Mouse (Mus musculus): ENCODE results near the gene Cdipt. TPM values are rescaled to one million over a fixed set of nuclear protein-coding genes. Genes with fewer than 3 reads are reported as not detected.

The Cdipt gene
- polyA plus RNA-seq, 2 experiments, result 84.8 to 123 TPM

DNA sequence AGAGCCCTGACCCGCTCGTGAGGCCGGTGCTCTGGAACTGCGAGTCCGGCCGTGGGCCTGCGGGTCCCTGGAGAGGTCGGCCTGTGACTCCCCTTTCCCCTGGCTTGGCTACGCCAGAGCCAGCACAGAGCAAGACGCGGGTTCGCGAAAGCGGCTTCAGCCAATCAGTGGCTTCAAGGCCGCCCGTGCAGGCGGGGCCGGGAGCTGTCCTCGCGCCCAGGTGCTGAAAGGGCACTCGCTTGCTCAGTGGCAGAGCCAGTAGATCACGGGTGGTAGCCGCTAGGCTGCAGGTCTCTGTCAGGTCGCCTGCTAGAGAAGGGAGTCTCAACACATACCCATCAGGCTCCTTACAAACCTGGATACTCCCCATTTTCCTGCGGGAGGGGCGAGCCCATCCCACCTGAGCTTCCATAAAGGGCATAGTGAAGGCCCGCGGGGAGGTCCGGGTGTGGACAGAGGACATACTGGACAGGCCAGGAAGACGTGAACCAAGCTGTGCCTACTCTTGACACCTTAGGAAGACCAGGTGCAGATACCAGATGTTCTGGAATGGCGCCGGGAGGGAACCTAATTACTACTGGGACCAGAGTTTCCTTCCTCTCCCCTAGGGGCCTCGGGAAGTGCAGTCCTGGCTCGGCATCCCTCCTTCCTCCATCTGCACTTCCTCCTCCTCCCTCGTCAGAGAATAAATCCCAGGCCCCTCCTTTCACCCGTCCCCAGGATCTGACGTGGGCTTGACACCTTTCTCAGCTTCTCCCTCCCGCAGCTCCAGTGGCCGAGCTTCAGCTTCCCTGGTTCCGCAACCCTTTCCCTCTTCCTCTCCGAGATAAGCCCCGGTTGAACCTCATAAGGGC lies 25.7 kb upstream of the Cdipt start, which contains the start of gene Sez6l2:
TSS of gene Sez6l2 (plus strand) at position 771 of the 854 bp plus-strand sequence.
- peak within 1 kb of the TSS; percentile 98 for H3K4me2 ChIP-seq (replicated peaks; ENCODE audit: low read depth, low read length, severe bottlenecking)
- H3K9me3 ChIP-seq (ENCODE audit: control insufficient read depth, low read length), result no peaks in the 10 kb centered on the region
- peaks cover 8% of the 10 kb centered on the region; the same call in 1 of the 2 replicates for H3K4me1 ChIP-seq (ENCODE audit: control insufficient read depth, insufficient read depth, low read length)
- no peak within 1 kb of the TSS for H3K27ac ChIP-seq (replicated peaks; ENCODE audit: low read depth, low read length)
- 2% methylated on average over 40 of the region's 42 CpGs for WGBS
- no peak for TF ChIP-seq POLR2A (IDR thresholded peaks at IDR 0.05; ENCODE audit: borderline replicate concordance, extremely low read depth, insufficient read depth, insufficient read length)
- H3K27me3 ChIP-seq (ENCODE audit: control insufficient read depth, insufficient read depth, low read length), result peaks cover 19% of the 10 kb centered on the region
- peak; percentile 86 for ATAC-seq (ENCODE audit: low FRiP score, low read depth)
- H3K36me3 ChIP-seq (ENCODE audit: control insufficient read depth, insufficient read depth, low read length), result peaks cover 4% of the 10 kb centered on the region; the same call in 1 of the 2 replicates
- DNase-seq (ENCODE audit: low spot score), result peak; percentile 90
- peak within 1 kb of the TSS; percentile 42 for H3K4me3 ChIP-seq (replicated peaks; ENCODE audit: low read length)
- no peak within 1 kb of the TSS for H3K9ac ChIP-seq (ENCODE audit: low read depth, low read length, severe bottlenecking)

GRCm38 (mm10) chr7:126950647-126951615 lies 24.8 kb upstream of the Cdipt start:
- peaks cover 19% of the 10 kb centered on the region for H3K27me3 ChIP-seq (ENCODE audit: control insufficient read depth, insufficient read depth, low read length)
- ATAC-seq (ENCODE audit: low FRiP score, low read depth) (no peak), DNase-seq (ENCODE audit: low spot score) (no peak)
- H3K9me3 ChIP-seq (ENCODE audit: control insufficient read depth, low read length), result no peaks in the 10 kb centered on the region
- no peak overlapping the region for H3K27ac ChIP-seq (replicated peaks; ENCODE audit: low read depth, low read length)
- peaks cover 8% of the 10 kb centered on the region; the same call in 1 of the 2 replicates for H3K4me1 ChIP-seq (ENCODE audit: control insufficient read depth, insufficient read depth, low read length)
- peaks cover 2% of the 10 kb centered on the region; the same call in 1 of the 2 replicates for H3K36me3 ChIP-seq (ENCODE audit: control insufficient read depth, insufficient read depth, low read length)
- no peak overlapping the region for H3K9ac ChIP-seq (ENCODE audit: low read depth, low read length, severe bottlenecking)
- H3K4me3 ChIP-seq (replicated peaks; ENCODE audit: low read length), result no peak overlapping the region
- no peak overlapping the region for H3K4me2 ChIP-seq (replicated peaks; ENCODE audit: low read depth, low read length, severe bottlenecking)
- 6% methylated on average over 26 of the region's 26 CpGs for WGBS
- no peak for TF ChIP-seq POLR2A (IDR thresholded peaks at IDR 0.05; ENCODE audit: borderline replicate concordance, extremely low read depth, insufficient read depth, insufficient read length)

GRCm38 (mm10) chr7:126951741-126952140 lies 24.0 kb upstream of the Cdipt start:
- peaks cover 19% of the 10 kb centered on the region for H3K27me3 ChIP-seq (ENCODE audit: control insufficient read depth, insufficient read depth, low read length)
- H3K9me3 ChIP-seq (ENCODE audit: control insufficient read depth, low read length), result no peaks in the 10 kb centered on the region

DNA sequence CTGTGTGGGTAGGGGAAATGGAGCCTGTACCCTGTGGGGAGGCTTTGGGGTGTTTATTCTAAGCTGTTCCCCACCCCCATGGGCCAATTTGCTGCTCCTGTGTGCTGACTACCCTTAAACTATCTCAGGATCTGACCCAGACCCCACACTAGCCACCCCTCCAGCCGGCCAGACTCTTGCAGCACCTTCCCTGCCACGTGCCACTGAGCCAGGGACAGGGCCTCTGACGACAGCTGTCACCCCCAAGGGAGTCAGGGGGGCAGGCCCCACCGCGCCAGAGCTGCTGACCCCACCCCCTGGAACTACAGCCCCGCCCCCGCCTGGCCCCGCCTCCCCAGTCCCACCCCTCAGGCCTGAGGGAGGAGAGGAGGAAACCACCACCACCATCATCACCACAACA lies 23.1 kb upstream of the Cdipt start:
- Histone ChIP-seq H3K27me3 (ENCODE audit: control insufficient read depth, insufficient read depth, low read length) (peaks cover 19% of the 10 kb centered on the region), H3K4me3 (replicated peaks; ENCODE audit: low read length) (no peak overlapping the region), H3K36me3 (ENCODE audit: control insufficient read depth, insufficient read depth, low read length) (no peaks in the 10 kb centered on the region), H3K4me1 (ENCODE audit: control insufficient read depth, insufficient read depth, low read length) (peaks cover 8% of the 10 kb centered on the region; the same call in 1 of the 2 replicates), H3K9ac (ENCODE audit: low read depth, low read length, severe bottlenecking) (no peak overlapping the region), H3K9me3 (ENCODE audit: control insufficient read depth, low read length) (no peaks in the 10 kb centered on the region), H3K27ac (replicated peaks; ENCODE audit: low read depth, low read length) (no peak overlapping the region), H3K4me2 (replicated peaks; ENCODE audit: low read depth, low read length, severe bottlenecking) (peak overlapping the region; percentile 15; the same call in 1 of the 2 replicates)
- ATAC-seq (ENCODE audit: low FRiP score, low read depth) (no peak), DNase-seq (ENCODE audit: low spot score) (no peak)
- WGBS, result 6% methylated on average over 7 of the region's 8 CpGs
- no peak for TF ChIP-seq POLR2A (IDR thresholded peaks at IDR 0.05; ENCODE audit: borderline replicate concordance, extremely low read depth, insufficient read depth, insufficient read length)

More at GRCm38 (mm10) chr7:126951741-126952140, 24.0 kb upstream of the Cdipt start:
- Histone ChIP-seq H3K27ac (replicated peaks; ENCODE audit: low read depth, low read length) (no peak overlapping the region), H3K9ac (ENCODE audit: low read depth, low read length, severe bottlenecking) (no peak overlapping the region), H3K4me1 (ENCODE audit: control insufficient read depth, insufficient read depth, low read length) (peaks cover 8% of the 10 kb centered on the region; the same call in 1 of the 2 replicates), H3K4me2 (replicated peaks; ENCODE audit: low read depth, low read length, severe bottlenecking) (0 out of 2 replicates have a peak overlapping the region, but pooled peaks have one; percentile 1), H3K4me3 (replicated peaks; ENCODE audit: low read length) (no peak overlapping the region), H3K36me3 (ENCODE audit: control insufficient read depth, insufficient read depth, low read length) (no peaks in the 10 kb centered on the region)
- WGBS, result 34% methylated on average over 4 of the region's 4 CpGs
- no peak for TF ChIP-seq POLR2A (IDR thresholded peaks at IDR 0.05; ENCODE audit: borderline replicate concordance, extremely low read depth, insufficient read depth, insufficient read length)
- DNase-seq (ENCODE audit: low spot score), result no peak
- no peak for ATAC-seq (ENCODE audit: low FRiP score, low read depth)

DNA sequence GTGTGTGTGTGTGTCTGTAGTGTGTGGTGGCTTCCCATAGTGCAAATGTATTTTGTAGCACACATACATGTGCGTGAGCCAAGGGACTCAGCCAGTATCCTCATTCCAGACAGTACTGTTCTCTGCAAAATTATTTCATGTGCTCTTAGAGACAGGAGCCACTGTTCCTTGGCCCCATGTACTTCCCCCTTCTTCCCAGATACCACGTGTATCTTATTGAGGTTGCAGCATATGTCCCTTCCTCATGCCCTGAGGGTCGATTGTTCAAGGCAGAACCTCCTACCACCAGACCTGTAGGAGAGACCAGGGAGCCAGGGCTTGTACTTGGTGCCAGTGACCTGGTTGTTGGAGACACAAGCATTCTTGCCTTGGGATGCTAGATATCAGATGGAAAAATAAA lies 20.6 kb upstream of the Cdipt start:
- no peak for TF ChIP-seq POLR2A (IDR thresholded peaks at IDR 0.05; ENCODE audit: borderline replicate concordance, extremely low read depth, insufficient read depth, insufficient read length)
- H3K36me3 ChIP-seq (ENCODE audit: control insufficient read depth, insufficient read depth, low read length), result no peaks in the 10 kb centered on the region
- peaks cover 16% of the 10 kb centered on the region for H3K27me3 ChIP-seq (ENCODE audit: control insufficient read depth, insufficient read depth, low read length)
- H3K9me3 ChIP-seq (ENCODE audit: control insufficient read depth, low read length), result no peaks in the 10 kb centered on the region
- whole genome bisulfite sequencing, result 60% methylated on average over 3 of the region's 3 CpGs
- no peak overlapping the region for H3K4me3 ChIP-seq (replicated peaks; ENCODE audit: low read length)
- H3K4me2 ChIP-seq (replicated peaks; ENCODE audit: low read depth, low read length, severe bottlenecking), result no peak overlapping the region
- H3K4me1 ChIP-seq (ENCODE audit: control insufficient read depth, insufficient read depth, low read length), result peaks cover 5% of the 10 kb centered on the region; the same call in 1 of the 2 replicates
- no peak overlapping the region for H3K27ac ChIP-seq (replicated peaks; ENCODE audit: low read depth, low read length)
- DNase-seq (ENCODE audit: low spot score), result no peak
- ATAC-seq (ENCODE audit: low FRiP score, low read depth), result no peak
- H3K9ac ChIP-seq (ENCODE audit: low read depth, low read length, severe bottlenecking), result no peak overlapping the region
